Mouse (Mus musculus): Measurements from ENCODE around the gene Mdh1b. TPM values are rescaled to one million over a fixed set of nuclear protein-coding genes. Genes with fewer than 3 reads are reported as not detected.

Gene Mdh1b
- polyA plus RNA-seq, 1 experiment, result not detected

GRCm38 (mm10) chr1:63658016-63658415, 72.1 kb downstream of the Mdh1b start:
- DNase-seq (ENCODE audit: low spot score), result no peak

Other genes with a start within 250 kb of the Mdh1b start
- gene Gm39653, start 114.3 kb downstream of the Mdh1b start, polyA plus RNA-seq (2012; rRNA removed), result not detected in 2 replicates
- 0.12 and 0.15 TPM in 2 replicates for gene Dytn, start 43.4 kb downstream of the Mdh1b start, polyA plus RNA-seq (2012; rRNA removed)
- 18.9 and 19.3 TPM in 2 replicates for gene Fastkd2, start 296 bp upstream of the Mdh1b start, polyA plus RNA-seq (2012; rRNA removed)
- not detected in 2 replicates for gene 4933402D24Rik, start 38.9 kb upstream of the Mdh1b start, polyA plus RNA-seq (2012; rRNA removed)

All from urinary bladder, adult 2 months (tissue).